Mouse (Mus musculus): Measurements from ENCODE around the gene Pipox. TPM values are rescaled to one million over a fixed set of nuclear protein-coding genes. Genes with fewer than 3 reads are reported as not detected.

Pipox gene
- polyA plus RNA-seq, 1 experiment from 2014 or later: 25.5 TPM

GRCm38 (mm10) chr11:77843906-77844200, 50.0 kb downstream of the Pipox start:
- Histone ChIP-seq H3K4me2 (no peak overlapping the region), H3K4me1 (replicated peaks) (no peaks in the 10 kb centered on the region), H3K27ac (replicated peaks) (no peak overlapping the region), H3K36me3 (replicated peaks) (peaks cover 96% of the 10 kb centered on the region), H3K4me3 (replicated peaks) (no peak overlapping the region), H3K27me3 (no peaks in the 10 kb centered on the region), H3K9me3 (replicated peaks) (no peaks in the 10 kb centered on the region), H3K9ac (no peak overlapping the region)
- WGBS (ENCODE audit: insufficient replicate concordance): 88% methylated on average over 4 of the region's 4 CpGs
- no peak for ATAC-seq (ENCODE audit: insufficient read depth)

GRCm38 (mm10) chr11:77843068-77843905, 50.6 kb downstream of the Pipox start:
- no peaks in the 10 kb centered on the region for H3K9me3 ChIP-seq (replicated peaks)
- H3K4me2 ChIP-seq: no peak overlapping the region
- H3K27me3 ChIP-seq: no peaks in the 10 kb centered on the region
- 82% methylated on average over 21 of the region's 21 CpGs for WGBS (ENCODE audit: insufficient replicate concordance)
- H3K4me1 ChIP-seq (replicated peaks): no peaks in the 10 kb centered on the region
- H3K4me3 ChIP-seq (replicated peaks): no peak overlapping the region
- H3K27ac ChIP-seq (replicated peaks): no peak overlapping the region
- no peak overlapping the region for H3K9ac ChIP-seq
- no peak for ATAC-seq (ENCODE audit: insufficient read depth)
- H3K36me3 ChIP-seq (replicated peaks): peaks cover 98% of the 10 kb centered on the region

DNA sequence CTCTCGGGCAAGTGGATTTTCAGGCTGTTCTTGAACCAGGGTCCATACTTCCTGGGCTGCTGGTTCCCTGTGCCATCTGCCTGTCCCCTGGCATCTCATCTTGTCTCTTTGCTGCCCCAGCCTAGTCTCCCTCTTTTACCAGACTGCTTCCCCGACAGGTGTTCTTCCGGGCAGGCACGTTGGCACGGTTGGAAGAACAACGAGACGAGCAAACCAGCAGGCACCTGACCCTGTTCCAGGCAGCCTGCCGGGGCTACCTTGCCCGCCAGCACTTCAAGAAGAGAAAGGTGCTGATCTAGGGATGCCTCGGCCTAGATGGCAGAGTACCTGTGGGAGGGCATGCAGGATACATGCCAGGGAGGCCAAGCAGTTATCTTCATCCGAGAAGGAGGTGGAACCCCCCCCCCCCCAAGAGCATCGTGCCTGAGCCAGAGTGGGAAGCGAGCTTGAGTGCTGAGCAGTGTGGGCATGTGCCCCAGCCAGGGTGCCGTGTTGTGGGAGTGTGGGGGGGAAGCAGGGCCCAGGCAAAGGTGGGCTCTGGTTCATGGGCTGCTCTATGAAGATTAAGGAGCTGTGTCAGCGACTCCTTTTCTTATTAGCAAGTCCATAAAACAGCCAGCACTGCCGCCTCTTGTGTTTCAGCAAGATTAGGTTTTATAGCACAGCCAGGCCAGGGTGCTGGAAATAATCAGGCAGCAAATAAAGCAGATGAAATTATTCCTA, 53.2 kb downstream of the Pipox start:
- no peak for ATAC-seq (ENCODE audit: insufficient read depth)

DNA sequence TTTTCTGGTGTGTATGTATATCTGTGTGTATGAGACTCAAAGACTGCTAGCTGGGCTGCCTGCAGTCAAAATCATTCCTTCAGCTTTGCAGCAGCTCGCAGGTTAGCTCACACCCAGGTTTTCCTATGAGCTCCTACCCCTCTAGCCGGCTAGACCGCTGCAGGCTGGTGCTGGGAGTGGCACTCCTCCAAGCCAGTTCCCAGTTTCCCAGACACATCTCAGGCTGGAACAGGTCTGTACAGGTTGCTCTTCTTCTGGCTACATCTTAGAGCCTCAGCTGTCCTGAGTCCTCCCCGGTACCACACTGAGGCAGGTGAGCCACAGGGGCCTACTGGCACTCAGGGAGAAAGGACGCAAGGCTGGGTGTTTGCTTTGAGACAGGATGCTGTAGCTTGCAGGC, 56.0 kb downstream of the Pipox start:
- WGBS (ENCODE audit: insufficient replicate concordance): 85% methylated on average over 5 of the region's 5 CpGs
- no peak overlapping the region for H3K27ac ChIP-seq (replicated peaks)

More for the DNA sequence above, 53.2 kb downstream of the Pipox start:
- Histone ChIP-seq H3K9ac (no peak overlapping the region), H3K4me3 (replicated peaks) (no peak overlapping the region), H3K4me2 (no peak overlapping the region), H3K9me3 (replicated peaks) (no peaks in the 10 kb centered on the region), H3K27ac (replicated peaks) (no peak overlapping the region), H3K27me3 (no peaks in the 10 kb centered on the region), H3K4me1 (replicated peaks) (no peaks in the 10 kb centered on the region), H3K36me3 (replicated peaks) (peaks cover 98% of the 10 kb centered on the region)
- 79% methylated on average over 16 of the region's 16 CpGs for WGBS (ENCODE audit: insufficient replicate concordance)

GRCm38 (mm10) chr11:77836751-77837150, 57.1 kb downstream of the Pipox start:
- Histone ChIP-seq H3K9me3 (replicated peaks) (no peaks in the 10 kb centered on the region), H3K9ac (no peak overlapping the region), H3K4me3 (replicated peaks) (no peak overlapping the region), H3K4me1 (replicated peaks) (no peaks in the 10 kb centered on the region), H3K27ac (replicated peaks) (no peak overlapping the region), H3K27me3 (no peaks in the 10 kb centered on the region), H3K4me2 (no peak overlapping the region), H3K36me3 (replicated peaks) (peaks cover 97% of the 10 kb centered on the region)
- no peak for ATAC-seq (ENCODE audit: insufficient read depth)
- 73% methylated on average over 4 of the region's 4 CpGs for WGBS (ENCODE audit: insufficient replicate concordance)

More for the DNA sequence above, 56.0 kb downstream of the Pipox start:
- Histone ChIP-seq H3K27me3 (no peaks in the 10 kb centered on the region), H3K4me1 (replicated peaks) (no peaks in the 10 kb centered on the region), H3K36me3 (replicated peaks) (peaks cover 99% of the 10 kb centered on the region), H3K9ac (no peak overlapping the region), H3K9me3 (replicated peaks) (no peaks in the 10 kb centered on the region), H3K4me3 (replicated peaks) (no peak overlapping the region), H3K4me2 (no peak overlapping the region)
- ATAC-seq (ENCODE audit: insufficient read depth): no peak

- H3K9ac ChIP-seq: no peak overlapping the region
- no peaks in the 10 kb centered on the region for H3K27me3 ChIP-seq
- ATAC-seq (ENCODE audit: insufficient read depth): no peak
- peaks cover 97% of the 10 kb centered on the region for H3K36me3 ChIP-seq (replicated peaks)
- H3K4me2 ChIP-seq: no peak overlapping the region
- H3K9me3 ChIP-seq (replicated peaks): no peaks in the 10 kb centered on the region
- no peaks in the 10 kb centered on the region for H3K4me1 ChIP-seq (replicated peaks)
- 75% methylated on average over 5 of the region's 5 CpGs for WGBS (ENCODE audit: insufficient replicate concordance)
- H3K27ac ChIP-seq (replicated peaks): no peak overlapping the region
- H3K4me3 ChIP-seq (replicated peaks): no peak overlapping the region
Observed at GRCm38 (mm10) chr11:77836290-77836689, 57.6 kb downstream of the Pipox start.

- H3K9ac ChIP-seq: no peak overlapping the region
- H3K4me3 ChIP-seq (replicated peaks): no peak overlapping the region
- no peak overlapping the region for H3K4me2 ChIP-seq
- no peaks in the 10 kb centered on the region for H3K4me1 ChIP-seq (replicated peaks)
- H3K27me3 ChIP-seq: no peaks in the 10 kb centered on the region
- H3K36me3 ChIP-seq (replicated peaks): peaks cover 97% of the 10 kb centered on the region
- no peaks in the 10 kb centered on the region for H3K9me3 ChIP-seq (replicated peaks)
- no peak overlapping the region for H3K27ac ChIP-seq (replicated peaks)
- WGBS (ENCODE audit: insufficient replicate concordance): 65% methylated on average over 3 of the region's 3 CpGs
- ATAC-seq (ENCODE audit: insufficient read depth): no peak
Observed at GRCm38 (mm10) chr11:77835109-77835508, 58.8 kb downstream of the Pipox start.

DNA sequence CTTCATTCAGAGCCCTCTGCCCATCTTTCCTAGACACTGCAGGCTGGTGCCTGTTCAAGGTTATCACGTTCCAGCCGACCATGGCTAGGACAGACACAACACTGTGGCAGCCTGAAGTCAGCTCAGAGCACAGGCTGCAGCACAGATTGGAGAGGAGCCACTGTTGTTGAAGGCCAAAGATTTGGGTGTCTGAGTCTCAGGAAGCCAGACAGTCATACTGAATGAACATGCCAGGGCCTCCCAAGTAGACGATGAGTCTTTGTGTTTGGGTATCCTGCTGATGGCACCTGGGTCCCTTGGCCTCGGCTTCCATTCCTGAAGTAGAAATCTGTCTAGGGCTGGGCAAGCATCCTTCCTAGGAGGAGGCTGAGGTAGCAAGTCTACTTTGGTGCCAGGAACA, 61.4 kb downstream of the Pipox start:
- Histone ChIP-seq H3K27ac (replicated peaks) (no peak overlapping the region), H3K4me2 (no peak overlapping the region), H3K9me3 (replicated peaks) (no peaks in the 10 kb centered on the region), H3K27me3 (no peaks in the 10 kb centered on the region), H3K4me1 (replicated peaks) (no peaks in the 10 kb centered on the region), H3K9ac (no peak overlapping the region), H3K4me3 (replicated peaks) (no peak overlapping the region), H3K36me3 (replicated peaks) (peaks cover 98% of the 10 kb centered on the region)
- 78% methylated on average over 4 of the region's 4 CpGs for WGBS (ENCODE audit: insufficient replicate concordance)
- ATAC-seq (ENCODE audit: insufficient read depth): no peak

GRCm38 (mm10) chr11:77830875-77831274, 63.0 kb downstream of the Pipox start:
- peaks cover 92% of the 10 kb centered on the region for H3K36me3 ChIP-seq (replicated peaks)
- ATAC-seq (ENCODE audit: insufficient read depth): no peak

More at GRCm38 (mm10) chr11:77830875-77831274, 63.0 kb downstream of the Pipox start:
- H3K27ac ChIP-seq (replicated peaks): no peak overlapping the region
- H3K4me3 ChIP-seq (replicated peaks): no peak overlapping the region
- H3K9me3 ChIP-seq (replicated peaks): no peaks in the 10 kb centered on the region
- no peak overlapping the region for H3K9ac ChIP-seq
- H3K27me3 ChIP-seq: no peaks in the 10 kb centered on the region
- H3K4me1 ChIP-seq (replicated peaks): no peaks in the 10 kb centered on the region
- WGBS (ENCODE audit: insufficient replicate concordance): 79% methylated on average over 7 of the region's 7 CpGs
- H3K4me2 ChIP-seq: no peak overlapping the region

All from liver, embryonic 15.5 days (tissue).